Mouse (Mus musculus): ENCODE results near the gene Arhgap44. TPM values are rescaled to one million over a fixed set of nuclear protein-coding genes. Genes with fewer than 3 reads are reported as not detected.

Arhgap44 gene
- polyA plus RNA-seq, 1 experiment: 1.1 TPM

- TF ChIP-seq POLR2A (IDR thresholded peaks at IDR 0.05; ENCODE audit: low read depth, low read length) (no peak), CTCF (IDR thresholded peaks at IDR 0.05; ENCODE audit: extremely low read depth, insufficient read length, insufficient replicate concordance, low read depth, low read length) (no peak)
- H3K4me3 ChIP-seq (ENCODE audit: low read depth, low read length): no peak overlapping the region
- WGBS: 83% methylated on average over 6 of the region's 6 CpGs
- H3K27ac ChIP-seq (ENCODE audit: insufficient read depth, low read depth, low read length): no peak overlapping the region
- H3K4me1 ChIP-seq (ENCODE audit: control insufficient read depth, insufficient read depth, insufficient read length, low read length): peaks cover 2% of the 10 kb centered on the region; the same call in 1 of the 2 replicates
- no peaks in the 10 kb centered on the region for H3K36me3 ChIP-seq (ENCODE audit: control insufficient read depth, insufficient read depth, low read length)
- no peaks in the 10 kb centered on the region for H3K27me3 ChIP-seq (ENCODE audit: control insufficient read depth, insufficient read depth, low read length)
These were observed 72.4 kb downstream of the Arhgap44 start for GRCm38 (mm10) chr11:65090386-65090785.

- Histone ChIP-seq H3K4me1 (ENCODE audit: control insufficient read depth, insufficient read depth, insufficient read length, low read length) (peaks cover 2% of the 10 kb centered on the region; the same call in 1 of the 2 replicates), H3K27ac (ENCODE audit: insufficient read depth, low read depth, low read length) (no peak overlapping the region), H3K27me3 (ENCODE audit: control insufficient read depth, insufficient read depth, low read length) (no peaks in the 10 kb centered on the region), H3K36me3 (ENCODE audit: control insufficient read depth, insufficient read depth, low read length) (no peaks in the 10 kb centered on the region), H3K4me3 (ENCODE audit: low read depth, low read length) (no peak overlapping the region)
- TF ChIP-seq CTCF (IDR thresholded peaks at IDR 0.05; ENCODE audit: extremely low read depth, insufficient read length, insufficient replicate concordance, low read depth, low read length) (no peak), POLR2A (IDR thresholded peaks at IDR 0.05; ENCODE audit: low read depth, low read length) (no peak)
- 77% methylated on average over 3 of the region's 3 CpGs for WGBS
These were observed 72.8 kb downstream of the Arhgap44 start for GRCm38 (mm10) chr11:65089982-65090381.

GRCm38 (mm10) chr11:65089282-65089681, 73.5 kb downstream of the Arhgap44 start:
- TF ChIP-seq CTCF (IDR thresholded peaks at IDR 0.05; ENCODE audit: extremely low read depth, insufficient read length, insufficient replicate concordance, low read depth, low read length) (no peak), POLR2A (IDR thresholded peaks at IDR 0.05; ENCODE audit: low read depth, low read length) (no peak)
- WGBS: 78% methylated on average over 6 of the region's 6 CpGs

GRCm38 (mm10) chr11:65088451-65089222, 74.1 kb downstream of the Arhgap44 start:
- Histone ChIP-seq H3K36me3 (ENCODE audit: control insufficient read depth, insufficient read depth, low read length) (no peaks in the 10 kb centered on the region), H3K4me1 (ENCODE audit: control insufficient read depth, insufficient read depth, insufficient read length, low read length) (peaks cover 2% of the 10 kb centered on the region; the same call in 1 of the 2 replicates), H3K4me3 (ENCODE audit: low read depth, low read length) (no peak overlapping the region), H3K27me3 (ENCODE audit: control insufficient read depth, insufficient read depth, low read length) (no peaks in the 10 kb centered on the region), H3K27ac (ENCODE audit: insufficient read depth, low read depth, low read length) (no peak overlapping the region)
- TF ChIP-seq CTCF (IDR thresholded peaks at IDR 0.05; ENCODE audit: extremely low read depth, insufficient read length, insufficient replicate concordance, low read depth, low read length): peak; percentile 32; the same call in 1 of the 2 replicates
- no peak for TF ChIP-seq POLR2A (IDR thresholded peaks at IDR 0.05; ENCODE audit: low read depth, low read length)
- 15% methylated on average over 5 of the region's 5 CpGs for WGBS

More at GRCm38 (mm10) chr11:65089282-65089681, 73.5 kb downstream of the Arhgap44 start:
- no peak overlapping the region for H3K27ac ChIP-seq (ENCODE audit: insufficient read depth, low read depth, low read length)
- H3K36me3 ChIP-seq (ENCODE audit: control insufficient read depth, insufficient read depth, low read length): no peaks in the 10 kb centered on the region
- H3K4me1 ChIP-seq (ENCODE audit: control insufficient read depth, insufficient read depth, insufficient read length, low read length): peaks cover 2% of the 10 kb centered on the region; the same call in 1 of the 2 replicates
- no peak overlapping the region for H3K4me3 ChIP-seq (ENCODE audit: low read depth, low read length)
- no peaks in the 10 kb centered on the region for H3K27me3 ChIP-seq (ENCODE audit: control insufficient read depth, insufficient read depth, low read length)

- H3K36me3 ChIP-seq (ENCODE audit: control insufficient read depth, insufficient read depth, low read length): no peaks in the 10 kb centered on the region
- no peak overlapping the region for H3K4me3 ChIP-seq (ENCODE audit: low read depth, low read length)
- no peaks in the 10 kb centered on the region for H3K4me1 ChIP-seq (ENCODE audit: control insufficient read depth, insufficient read depth, insufficient read length, low read length)
- 83% methylated on average over 8 of the region's 8 CpGs for WGBS
- no peak overlapping the region for H3K27ac ChIP-seq (ENCODE audit: insufficient read depth, low read depth, low read length)
- no peaks in the 10 kb centered on the region for H3K27me3 ChIP-seq (ENCODE audit: control insufficient read depth, insufficient read depth, low read length)
- TF ChIP-seq POLR2A (IDR thresholded peaks at IDR 0.05; ENCODE audit: low read depth, low read length) (no peak), CTCF (IDR thresholded peaks at IDR 0.05; ENCODE audit: extremely low read depth, insufficient read length, insufficient replicate concordance, low read depth, low read length) (no peak)
These were observed 82.0 kb downstream of the Arhgap44 start for GRCm38 (mm10) chr11:65080761-65081160.

- no peak overlapping the region for H3K27ac ChIP-seq (ENCODE audit: insufficient read depth, low read depth, low read length)
- H3K36me3 ChIP-seq (ENCODE audit: control insufficient read depth, insufficient read depth, low read length): no peaks in the 10 kb centered on the region
- TF ChIP-seq POLR2A (IDR thresholded peaks at IDR 0.05; ENCODE audit: low read depth, low read length): no peak
- no peak for TF ChIP-seq CTCF (IDR thresholded peaks at IDR 0.05; ENCODE audit: extremely low read depth, insufficient read length, insufficient replicate concordance, low read depth, low read length)
- H3K27me3 ChIP-seq (ENCODE audit: control insufficient read depth, insufficient read depth, low read length): no peaks in the 10 kb centered on the region
- 92% methylated on average over 3 of the region's 3 CpGs for WGBS
- H3K4me1 ChIP-seq (ENCODE audit: control insufficient read depth, insufficient read depth, insufficient read length, low read length): no peaks in the 10 kb centered on the region
- no peak overlapping the region for H3K4me3 ChIP-seq (ENCODE audit: low read depth, low read length)
These were observed 82.5 kb downstream of the Arhgap44 start for GRCm38 (mm10) chr11:65080274-65080673.

GRCm38 (mm10) chr11:65069609-65070008, 93.2 kb downstream of the Arhgap44 start:
- no peak overlapping the region for H3K27ac ChIP-seq (ENCODE audit: insufficient read depth, low read depth, low read length)
- H3K36me3 ChIP-seq (ENCODE audit: control insufficient read depth, insufficient read depth, low read length): no peaks in the 10 kb centered on the region
- no peak overlapping the region for H3K4me3 ChIP-seq (ENCODE audit: low read depth, low read length)
- 81% methylated on average over 5 of the region's 5 CpGs for WGBS
- H3K27me3 ChIP-seq (ENCODE audit: control insufficient read depth, insufficient read depth, low read length): no peaks in the 10 kb centered on the region
- TF ChIP-seq CTCF (IDR thresholded peaks at IDR 0.05; ENCODE audit: extremely low read depth, insufficient read length, insufficient replicate concordance, low read depth, low read length): no peak
- H3K4me1 ChIP-seq (ENCODE audit: control insufficient read depth, insufficient read depth, insufficient read length, low read length): no peaks in the 10 kb centered on the region
